Mouse (Mus musculus) liver, embryonic 11.5 days (tissue): ENCODE measurements around the gene Six6. TPM values are rescaled to one million over a fixed set of nuclear protein-coding genes. Genes with fewer than 3 reads are reported as not detected.
A peak's percentile ranks its signal among the peaks of the same experiment; 100 is the strongest.

Source experiments
- ATAC-seq: fragments of 200-750 bp; cut with Nextera tagmentation; replicated peaks from 2 replicates; pipeline ENCODE4 v1.8.0; 2017; ENCODE audit warnings: moderate number of reproducible peaks, mild to moderate bottlenecking, moderate TSS enrichment, moderate library complexity; ENCODE audit not compliant: low FRiP score
- DNase-seq: peaks from one replicate; pipeline ENCODE4 v3.0.0-alpha.2; 2017; ENCODE audit warnings: low spot score
- H3K27ac ChIP-seq: fragments of 300-500 bp; sonication (generic); 2 replicates; pipeline ENCODE4 v1.5.1; 2014; ENCODE audit warnings: mild to moderate bottlenecking, low read depth, low read length, control low read depth
- H3K27me3 ChIP-seq: fragments of 300-500 bp; sonication (generic); replicated peaks from 2 replicates; pipeline ENCODE4 v1.6.1; 2014; ENCODE audit warnings: low read length, mixed read lengths; ENCODE audit not compliant: control insufficient read depth, insufficient read depth
- H3K36me3 ChIP-seq: fragments of 300-500 bp; sonication (generic); 2 replicates; pipeline ENCODE4 v1.6.1; 2014; ENCODE audit warnings: mild to moderate bottlenecking, low read length, moderate library complexity, mixed read lengths; ENCODE audit not compliant: control insufficient read depth, insufficient read depth
- H3K4me1 ChIP-seq: fragments of 300-500 bp; sonication (generic); replicated peaks from 2 replicates; pipeline ENCODE4 v1.6.1; 2014; ENCODE audit warnings: low read length, mixed read lengths; ENCODE audit not compliant: control insufficient read depth, insufficient read depth
- H3K4me2 ChIP-seq: fragments of 300-500 bp; sonication (generic); 2 replicates; pipeline ENCODE4 v1.6.1; 2014; ENCODE audit warnings: mild to moderate bottlenecking, control low read depth, moderate library complexity
- H3K4me3 ChIP-seq: fragments of 300-500 bp; sonication (generic); 2 replicates; pipeline ENCODE4 v1.5.1; 2014; ENCODE audit warnings: low read depth, low read length, control low read depth
- H3K9ac ChIP-seq: fragments of 300-500 bp; sonication (generic); 2 replicates; pipeline ENCODE4 v1.6.1; 2014; ENCODE audit warnings: low read depth, low read length, control low read depth
- H3K9me3 ChIP-seq: fragments of 300-500 bp; sonication (generic); 2 replicates; pipeline ENCODE4 v1.6.1; 2016; ENCODE audit warnings: low read length, inconsistent platforms, mixed read lengths; ENCODE audit not compliant: control insufficient read depth
- WGBS: fragments of 180-500 bp; shearing (Covaris S2); extraction: QIAGEN DNeasy Blood & Tissue Kit; methylation state at CpG from one replicate; pipeline ENCODE4 v1.1.7; 2014; 5-methylcytosine and 5-hydroxymethylcytosine counted together
- polyA plus RNA-seq: library from polyadenylated mRNA; unstranded; fragments of >200 nt; fragmentation: Nextera tagmentation; extraction: Ambion mirVana; gene quantifications from 2 replicates; pipeline ENCODE4 v1.2.1, GENCODE M21; 2014

Gene Six6
- polyA plus RNA-seq, 1 experiment from 2014 or later = not detected

DNA sequence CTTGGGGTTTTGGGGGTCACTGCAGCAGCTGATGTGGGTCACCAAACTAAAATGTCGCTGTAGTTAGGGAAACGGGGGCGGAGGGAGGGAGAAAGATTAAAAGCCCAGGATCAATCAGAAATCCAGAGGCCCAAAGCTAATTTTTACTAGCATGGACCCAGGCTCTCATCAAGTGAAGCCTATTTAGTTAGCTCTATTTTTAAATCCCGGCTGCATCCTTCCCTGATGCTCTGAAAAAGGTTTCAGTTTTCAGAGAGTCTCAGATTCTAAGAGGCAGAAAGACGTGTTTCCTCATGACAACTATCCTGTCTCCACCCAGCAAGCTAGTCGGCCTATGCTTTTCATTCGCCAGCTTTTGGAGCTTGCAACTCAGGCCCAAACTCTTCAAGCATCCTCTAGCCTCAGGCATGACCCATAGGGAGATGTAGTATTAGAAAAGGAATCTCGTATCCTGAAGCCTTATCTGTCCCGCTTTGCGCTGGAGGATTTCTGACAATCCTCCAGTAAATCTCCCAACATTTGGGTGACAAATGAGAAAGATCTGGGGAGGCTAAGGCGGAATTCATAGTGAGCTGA lies 1.2 kb downstream of the Six6 start:
- no peaks in the 10 kb centered on the region for H3K9me3 ChIP-seq
- ATAC-seq = no peak
- H3K36me3 ChIP-seq = no peaks in the 10 kb centered on the region
- 5% methylated on average over 11 of the region's 11 CpGs for WGBS
- no peak overlapping the region for H3K9ac ChIP-seq
- no peak for DNase-seq
- H3K27ac ChIP-seq = no peak overlapping the region
- peaks cover 97% of the 10 kb centered on the region for H3K27me3 ChIP-seq
- no peak overlapping the region for H3K4me3 ChIP-seq
- no peak overlapping the region for H3K4me2 ChIP-seq
- peaks cover 3% of the 10 kb centered on the region; the same call in 1 of the 2 replicates for H3K4me1 ChIP-seq

DNA sequence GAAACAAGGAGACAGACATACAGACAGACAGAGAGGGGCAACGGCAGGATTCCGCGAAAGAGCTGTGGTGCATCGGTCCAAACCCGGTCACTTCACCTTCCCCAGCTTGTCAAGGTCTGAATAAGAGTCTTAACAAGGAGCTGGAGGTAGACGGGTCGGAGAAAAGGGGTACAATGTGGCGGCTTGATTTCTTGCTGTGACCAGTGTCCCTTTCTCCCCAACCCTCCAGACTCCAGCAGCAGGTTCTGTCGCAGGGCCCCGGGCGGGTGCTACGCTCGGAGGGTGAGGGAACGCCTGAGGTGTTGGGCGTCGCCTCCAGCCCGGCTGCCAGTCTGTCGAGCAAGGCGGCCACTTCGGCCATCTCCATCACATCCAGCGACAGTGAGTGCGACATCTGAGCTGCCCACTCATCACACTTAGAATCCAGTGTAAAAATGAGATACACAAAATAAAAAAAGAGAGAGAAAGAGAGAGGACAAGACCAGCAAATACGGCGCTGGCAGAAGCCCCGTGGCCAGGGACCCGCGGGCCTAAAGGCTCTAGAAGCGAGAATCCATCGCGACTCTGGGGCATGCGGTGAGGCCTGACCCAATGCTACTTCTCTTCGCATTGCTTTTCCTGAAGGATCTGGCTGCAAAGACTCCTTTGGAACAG lies 1.8 kb downstream of the Six6 start:
- Histone ChIP-seq H3K27ac (no peak overlapping the region), H3K9ac (no peak overlapping the region), H3K27me3 (peaks cover 99% of the 10 kb centered on the region), H3K9me3 (no peaks in the 10 kb centered on the region), H3K4me3 (no peak overlapping the region), H3K4me2 (no peak overlapping the region), H3K4me1 (peaks cover 3% of the 10 kb centered on the region; the same call in 1 of the 2 replicates), H3K36me3 (no peaks in the 10 kb centered on the region)
- DNase-seq (no peak), ATAC-seq (no peak)
- 2% methylated on average over 32 of the region's 32 CpGs for WGBS

DNA sequence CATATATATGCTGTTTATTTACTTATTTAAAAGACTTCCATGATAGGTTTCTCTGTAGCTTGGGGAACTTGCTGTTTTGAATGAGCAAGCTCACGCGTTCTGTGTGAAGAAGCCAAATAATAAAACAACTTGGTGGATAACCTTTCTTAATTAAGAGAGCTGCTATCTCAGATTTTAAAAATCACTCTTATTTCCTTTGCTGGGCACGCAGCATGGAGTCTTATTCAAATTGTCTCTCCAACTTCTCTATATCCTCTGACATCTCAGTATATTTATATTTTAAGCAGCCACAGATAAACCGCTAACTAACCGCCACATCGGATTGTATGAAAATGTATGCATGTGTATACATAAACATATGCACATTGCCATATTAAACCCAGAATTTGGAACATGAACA lies 2.5 kb downstream of the Six6 start:
- Histone ChIP-seq H3K27me3 (peaks cover 100% of the 10 kb centered on the region), H3K9me3 (no peaks in the 10 kb centered on the region), H3K4me1 (peaks cover 3% of the 10 kb centered on the region; the same call in 1 of the 2 replicates), H3K4me3 (no peak overlapping the region), H3K36me3 (no peaks in the 10 kb centered on the region), H3K4me2 (no peak overlapping the region), H3K9ac (no peak overlapping the region), H3K27ac (no peak overlapping the region)
- ATAC-seq (no peak), DNase-seq (no peak)
- WGBS = 32% methylated on average over 6 of the region's 6 CpGs

DNA sequence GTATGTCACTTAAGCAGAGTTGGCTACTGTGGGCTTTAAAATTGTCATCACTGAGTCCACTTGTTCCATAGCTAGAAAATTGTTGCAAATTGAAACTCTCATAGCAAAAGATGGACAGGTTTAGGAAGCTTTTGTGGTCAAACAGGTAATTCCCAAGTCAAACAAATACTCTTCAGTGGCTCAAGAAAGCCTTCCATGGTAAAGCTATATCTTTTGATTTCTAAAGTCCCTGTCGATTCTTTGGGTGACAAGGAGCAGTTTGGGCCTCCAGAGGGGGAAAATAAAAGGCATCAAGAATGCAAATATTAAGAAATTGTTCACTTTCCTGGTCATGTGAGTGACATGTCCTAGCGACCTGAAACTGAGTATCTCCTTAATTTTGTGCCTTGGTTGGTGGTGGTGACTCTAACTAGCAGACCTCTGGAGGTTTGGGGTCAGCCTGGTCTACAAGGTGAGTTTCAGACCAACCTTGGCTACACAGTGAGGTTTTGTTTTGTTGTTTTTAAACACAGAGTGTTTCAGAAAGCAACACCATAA lies 4.0 kb downstream of the Six6 start:
- DNase-seq (no peak), ATAC-seq (no peak)
- H3K4me2 ChIP-seq = no peak overlapping the region
- H3K4me3 ChIP-seq = no peak overlapping the region
- peaks cover 93% of the 10 kb centered on the region for H3K27me3 ChIP-seq
- H3K36me3 ChIP-seq = no peaks in the 10 kb centered on the region
- no peaks in the 10 kb centered on the region for H3K9me3 ChIP-seq
- no peak overlapping the region for H3K9ac ChIP-seq
- H3K27ac ChIP-seq = no peak overlapping the region
- H3K4me1 ChIP-seq = peaks cover 3% of the 10 kb centered on the region; the same call in 1 of the 2 replicates
- 9% methylated on average over 2 of the region's 2 CpGs for WGBS

DNA sequence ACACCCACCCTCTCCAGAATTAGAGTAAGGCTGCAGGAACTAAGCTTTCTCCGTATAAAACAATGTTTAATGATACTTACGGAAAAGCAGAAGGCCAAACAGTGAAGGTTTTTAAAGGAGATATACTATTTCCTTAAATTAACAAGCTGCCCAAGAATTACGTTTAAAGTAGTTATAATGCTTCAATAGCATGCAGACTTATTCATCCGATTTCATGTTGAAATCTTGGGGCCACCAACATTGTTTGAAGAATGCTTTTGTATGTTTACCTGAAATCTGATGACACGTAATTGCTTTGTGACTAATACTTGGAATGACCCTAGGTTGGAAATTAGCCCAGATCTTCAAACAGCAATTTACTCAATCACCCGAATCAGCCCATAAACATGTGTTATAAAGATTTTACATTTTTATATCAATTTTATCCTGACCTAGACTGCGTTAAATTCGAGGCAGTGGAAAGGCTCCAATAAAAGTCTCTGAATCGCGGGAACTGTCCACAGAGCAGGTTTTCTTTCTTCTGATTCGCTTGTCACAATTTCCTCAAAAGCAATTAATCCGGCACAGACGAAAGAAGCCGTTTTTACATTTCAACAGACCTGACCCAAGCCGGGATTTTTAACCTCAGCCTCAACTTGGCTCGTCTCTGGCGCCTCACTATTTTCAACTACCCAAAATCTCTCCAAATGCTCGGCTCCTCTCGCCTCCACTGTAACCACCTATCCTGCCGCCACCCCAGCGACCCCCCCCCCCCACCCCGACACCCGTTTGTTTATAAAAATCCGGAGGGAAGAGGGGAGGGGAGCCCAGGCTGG lies 4.9 kb downstream of the Six6 start:
- H3K36me3 ChIP-seq = no peaks in the 10 kb centered on the region
- peaks cover 3% of the 10 kb centered on the region; the same call in 1 of the 2 replicates for H3K4me1 ChIP-seq
- no peaks in the 10 kb centered on the region for H3K9me3 ChIP-seq
- peak overlapping the region; percentile 67 for H3K4me2 ChIP-seq
- H3K4me3 ChIP-seq = peak overlapping the region; percentile 44
- peaks cover 89% of the 10 kb centered on the region for H3K27me3 ChIP-seq
- WGBS = 3% methylated on average over 24 of the region's 24 CpGs
- no peak for ATAC-seq
- no peak overlapping the region for H3K27ac ChIP-seq
- DNase-seq = no peak
- no peak overlapping the region for H3K9ac ChIP-seq

- Histone ChIP-seq H3K27me3 (peaks cover 85% of the 10 kb centered on the region), H3K9ac (no peak overlapping the region), H3K4me1 (peaks cover 3% of the 10 kb centered on the region; the same call in 1 of the 2 replicates), H3K4me2 (peak overlapping the region; percentile 67), H3K36me3 (no peaks in the 10 kb centered on the region), H3K27ac (no peak overlapping the region), H3K9me3 (no peaks in the 10 kb centered on the region), H3K4me3 (peak overlapping the region; percentile 44)
- ATAC-seq = peak; percentile 31
- WGBS = under 1% methylated on average over 89 of the region's 89 CpGs
- no peak for DNase-seq
Observed at GRCm38 (mm10) chr12:72945301-72946063, 5.8 kb downstream of the Six6 start.

DNA sequence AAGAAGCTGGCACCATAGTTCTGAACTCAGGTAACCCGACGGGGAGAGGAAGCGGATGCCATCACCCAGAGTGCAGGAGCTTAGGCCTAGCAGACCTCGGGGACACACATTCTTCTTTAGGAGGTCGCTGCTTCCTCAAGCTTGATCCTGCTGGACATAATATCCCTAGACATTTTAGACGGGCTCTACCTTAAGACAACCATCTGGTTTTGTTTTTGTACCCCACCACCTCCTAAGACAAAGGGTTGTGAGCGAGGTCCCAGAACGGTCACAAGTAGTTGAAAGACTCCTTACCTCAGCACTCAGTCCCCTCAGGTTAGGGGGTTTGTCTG lies 6.3 kb downstream of the Six6 start:
- Histone ChIP-seq H3K9ac (no peak overlapping the region), H3K27ac (no peak overlapping the region), H3K9me3 (no peaks in the 10 kb centered on the region), H3K4me1 (peaks cover 3% of the 10 kb centered on the region; the same call in 1 of the 2 replicates), H3K4me3 (peak overlapping the region; percentile 44; the same call in 1 of the 2 replicates), H3K4me2 (peak overlapping the region; percentile 67), H3K36me3 (no peaks in the 10 kb centered on the region), H3K27me3 (peaks cover 79% of the 10 kb centered on the region)
- DNase-seq (no peak), ATAC-seq (no peak)
- WGBS = 8% methylated on average over 8 of the region's 8 CpGs

DNA sequence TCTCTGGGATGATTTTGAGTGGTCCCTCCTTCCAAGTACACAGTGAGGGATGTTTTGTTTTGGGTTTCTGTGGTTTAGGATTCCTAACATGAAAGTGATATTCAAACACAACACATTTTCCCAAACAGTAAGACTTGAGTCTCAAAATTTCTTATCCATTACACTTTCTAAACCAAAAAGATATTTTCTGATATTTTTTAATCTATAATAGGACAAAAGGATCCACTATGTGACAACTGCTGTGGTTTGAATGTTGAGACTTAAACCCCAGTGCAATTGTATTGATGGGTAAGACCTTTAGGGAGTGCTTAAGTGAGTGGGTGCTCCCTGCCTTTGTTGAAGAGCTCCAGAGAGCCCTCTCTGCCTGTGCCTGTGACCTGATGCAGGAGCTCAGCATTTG lies 7.1 kb downstream of the Six6 start:
- ATAC-seq (no peak), DNase-seq (no peak)
- H3K4me3 ChIP-seq = no peak overlapping the region
- no peaks in the 10 kb centered on the region for H3K9me3 ChIP-seq
- no peak overlapping the region for H3K9ac ChIP-seq
- H3K27ac ChIP-seq = no peak overlapping the region
- H3K36me3 ChIP-seq = no peaks in the 10 kb centered on the region
- peaks cover 3% of the 10 kb centered on the region; the same call in 1 of the 2 replicates for H3K4me1 ChIP-seq
- peaks cover 71% of the 10 kb centered on the region for H3K27me3 ChIP-seq
- no peak overlapping the region for H3K4me2 ChIP-seq
